Mouse (Mus musculus) limb, embryonic 14.5 days (tissue): ENCODE measurements at regions not wholly inside any gene's neighbourhood (a gene's known extent, or its start where the extent isn't known, plus 50 kb on each side); places are given as distances from the start of the nearest gene placed in this dataset.

ENCODE experiments used
- ATAC-seq: fragments of 200-750 bp; cut with Nextera tagmentation; 2 replicates; pipeline ENCODE4 v1.8.0; 2017; ENCODE audit warnings: low read depth, moderate number of reproducible peaks, moderate TSS enrichment; ENCODE audit not compliant: low FRiP score
- DNase-seq: peaks from one replicate; pipeline ENCODE4 v3.0.0-alpha.2; 2015; ENCODE audit warnings: low spot score
- H3K27ac ChIP-seq: fragments of 300-500 bp; sonication (generic); replicated peaks from 2 replicates; pipeline ENCODE4 v1.5.1; 2014; ENCODE audit warnings: low read depth, mild to moderate bottlenecking, low read length, moderate library complexity, mixed read lengths
- H3K27me3 ChIP-seq: fragments of 300-500 bp; sonication (generic); 2 replicates; pipeline ENCODE4 v1.6.1; 2014; ENCODE audit warnings: low read length, mixed read lengths; ENCODE audit not compliant: control insufficient read depth, insufficient read depth
- H3K36me3 ChIP-seq: fragments of 300-500 bp; sonication (generic); 2 replicates; pipeline ENCODE4 v1.6.1; 2014; ENCODE audit warnings: mild to moderate bottlenecking, low read length, moderate library complexity, mixed read lengths; ENCODE audit not compliant: control insufficient read depth, insufficient read depth
- H3K4me1 ChIP-seq: fragments of 300-500 bp; sonication (generic); 2 replicates; pipeline ENCODE4 v1.6.1; 2014; ENCODE audit warnings: antibody characterized with exemption, low read length, mixed read lengths; ENCODE audit not compliant: control insufficient read depth, insufficient read depth
- H3K4me2 ChIP-seq: fragments of 300-500 bp; sonication (generic); replicated peaks from 2 replicates; pipeline ENCODE4 v1.6.1; 2014; ENCODE audit warnings: low read depth, mild to moderate bottlenecking, low read length, moderate library complexity; ENCODE audit not compliant: severe bottlenecking
- H3K4me3 ChIP-seq: fragments of 300-500 bp; sonication (generic); replicated peaks from 2 replicates; pipeline ENCODE4 v1.5.1; 2014; ENCODE audit warnings: low read length
- H3K9ac ChIP-seq: fragments of 300-500 bp; sonication (generic); 2 replicates; pipeline ENCODE4 v1.6.1; 2014; ENCODE audit warnings: mild to moderate bottlenecking, low read depth, low read length, moderate library complexity; ENCODE audit not compliant: severe bottlenecking
- H3K9me3 ChIP-seq: fragments of 300-500 bp; sonication (generic); 2 replicates; pipeline ENCODE4 v1.6.1; 2016; ENCODE audit warnings: low read length; ENCODE audit not compliant: control insufficient read depth
- POLR2A ChIP-seq: fragments of 200-500 bp; IDR thresholded peaks from 2 replicates; pipeline ENCODE4 v1.8.0; 2012; ENCODE audit warnings: inconsistent platforms, mild to moderate bottlenecking, moderate library complexity, borderline replicate concordance; ENCODE audit not compliant: insufficient read depth, insufficient read length; ENCODE audit errors: extremely low read depth
- WGBS: fragments of 180-500 bp; shearing (Covaris S2); extraction: QIAGEN DNeasy Blood & Tissue Kit; methylation state at CpG from one replicate; pipeline ENCODE4 v1.1.7; 2014; 5-methylcytosine and 5-hydroxymethylcytosine counted together

GRCm38 (mm10) chr13:102258207-102258606 lies 435.2 kb upstream of the Cd180 start:
- Histone ChIP-seq H3K27ac (no peak overlapping the region), H3K9me3 (no peaks in the 10 kb centered on the region), H3K36me3 (no peaks in the 10 kb centered on the region), H3K4me2 (no peak overlapping the region), H3K4me1 (no peaks in the 10 kb centered on the region), H3K9ac (no peak overlapping the region), H3K4me3 (no peak overlapping the region), H3K27me3 (no peaks in the 10 kb centered on the region)
- WGBS, result 89% methylated on average over 8 of the region's 8 CpGs
- ATAC-seq, result no peak
- no peak for TF ChIP-seq POLR2A
- DNase-seq, result no peak

- no peak for ATAC-seq
- H3K9ac ChIP-seq, result no peak overlapping the region
- no peak overlapping the region for H3K4me3 ChIP-seq
- no peaks in the 10 kb centered on the region for H3K27me3 ChIP-seq
- no peaks in the 10 kb centered on the region for H3K9me3 ChIP-seq
- no peak overlapping the region for H3K4me2 ChIP-seq
- DNase-seq, result peak; percentile 24
- no peak overlapping the region for H3K27ac ChIP-seq
- H3K36me3 ChIP-seq, result no peaks in the 10 kb centered on the region
- 29% methylated on average over 3 of the region's 3 CpGs for WGBS
- peaks cover 8% of the 10 kb centered on the region; the same call in 1 of the 2 replicates for H3K4me1 ChIP-seq
- no peak for TF ChIP-seq POLR2A
Observed at GRCm38 (mm10) chr13:102273818-102274217, 419.5 kb upstream of the Cd180 start.

- Histone ChIP-seq H3K4me3 (no peak overlapping the region), H3K4me1 (peaks cover 8% of the 10 kb centered on the region; the same call in 1 of the 2 replicates), H3K36me3 (no peaks in the 10 kb centered on the region), H3K4me2 (no peak overlapping the region), H3K27me3 (no peaks in the 10 kb centered on the region), H3K27ac (no peak overlapping the region), H3K9me3 (no peaks in the 10 kb centered on the region), H3K9ac (no peak overlapping the region)
- DNase-seq, result no peak
- 82% methylated on average over 2 of the region's 2 CpGs for WGBS
- TF ChIP-seq POLR2A, result no peak
- ATAC-seq, result no peak
Observed at GRCm38 (mm10) chr13:102275296-102275695, 418.1 kb upstream of the Cd180 start.

- Histone ChIP-seq H3K9ac (no peak overlapping the region), H3K27ac (no peak overlapping the region), H3K4me3 (no peak overlapping the region), H3K4me1 (peaks cover 8% of the 10 kb centered on the region; the same call in 1 of the 2 replicates), H3K9me3 (no peaks in the 10 kb centered on the region), H3K27me3 (no peaks in the 10 kb centered on the region), H3K4me2 (no peak overlapping the region), H3K36me3 (no peaks in the 10 kb centered on the region)
- no peak for ATAC-seq
- no peak for DNase-seq
- no peak for TF ChIP-seq POLR2A
Observed at GRCm38 (mm10) chr13:102276885-102277284, 416.5 kb upstream of the Cd180 start.

- Histone ChIP-seq H3K9ac (no peak overlapping the region), H3K4me1 (no peaks in the 10 kb centered on the region), H3K4me2 (no peak overlapping the region), H3K27ac (no peak overlapping the region), H3K4me3 (no peak overlapping the region), H3K9me3 (no peaks in the 10 kb centered on the region), H3K27me3 (no peaks in the 10 kb centered on the region), H3K36me3 (no peaks in the 10 kb centered on the region)
- 82% methylated on average over 3 of the region's 3 CpGs for WGBS
- ATAC-seq (no peak), DNase-seq (no peak)
- TF ChIP-seq POLR2A, result no peak
Observed at GRCm38 (mm10) chr13:102280198-102280597, 413.2 kb upstream of the Cd180 start.

GRCm38 (mm10) chr13:102294451-102294850 lies 398.9 kb upstream of the Cd180 start:
- DNase-seq (no peak), ATAC-seq (no peak)
- no peaks in the 10 kb centered on the region for H3K9me3 ChIP-seq
- no peak overlapping the region for H3K27ac ChIP-seq
- no peak overlapping the region for H3K4me2 ChIP-seq
- H3K4me1 ChIP-seq, result no peaks in the 10 kb centered on the region
- no peaks in the 10 kb centered on the region for H3K36me3 ChIP-seq
- no peaks in the 10 kb centered on the region for H3K27me3 ChIP-seq
- no peak overlapping the region for H3K9ac ChIP-seq
- 88% methylated on average over 2 of the region's 2 CpGs for WGBS
- no peak overlapping the region for H3K4me3 ChIP-seq
- TF ChIP-seq POLR2A, result no peak
